Mouse (Mus musculus): ENCODE data around the gene Tgtp1. TPM values are rescaled to one million over a fixed set of nuclear protein-coding genes. Genes with fewer than 3 reads are reported as not detected.

The Tgtp1 gene
- polyA plus RNA-seq (2015; fragmentation: Nextera tagmentation; extraction: Ambion mirVana), result 0.85 and 1.6 TPM in 2 replicates

DNA sequence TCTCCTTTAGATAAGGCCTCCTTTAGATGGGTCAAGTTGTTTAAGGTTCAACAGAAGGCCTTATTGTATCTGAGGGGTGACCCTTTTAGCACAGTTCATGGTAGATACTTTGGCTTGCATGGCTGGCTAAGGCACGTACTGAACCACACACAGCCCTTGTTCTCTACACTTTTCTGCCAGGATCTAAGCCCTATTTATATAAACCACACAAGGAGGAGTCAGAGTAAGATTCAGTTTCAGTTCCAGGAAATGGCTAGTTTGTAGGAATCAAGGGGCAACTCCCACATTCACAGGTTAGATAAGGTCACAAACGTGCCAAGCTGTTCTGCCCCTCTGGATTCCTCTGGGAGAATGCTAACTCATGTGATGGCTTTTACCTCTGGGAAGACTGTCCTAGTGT lies at the start of gene Tgtp1:
TSS of gene Tgtp1 (minus strand) at position 155 of the 400 bp plus-strand sequence.

DNA sequence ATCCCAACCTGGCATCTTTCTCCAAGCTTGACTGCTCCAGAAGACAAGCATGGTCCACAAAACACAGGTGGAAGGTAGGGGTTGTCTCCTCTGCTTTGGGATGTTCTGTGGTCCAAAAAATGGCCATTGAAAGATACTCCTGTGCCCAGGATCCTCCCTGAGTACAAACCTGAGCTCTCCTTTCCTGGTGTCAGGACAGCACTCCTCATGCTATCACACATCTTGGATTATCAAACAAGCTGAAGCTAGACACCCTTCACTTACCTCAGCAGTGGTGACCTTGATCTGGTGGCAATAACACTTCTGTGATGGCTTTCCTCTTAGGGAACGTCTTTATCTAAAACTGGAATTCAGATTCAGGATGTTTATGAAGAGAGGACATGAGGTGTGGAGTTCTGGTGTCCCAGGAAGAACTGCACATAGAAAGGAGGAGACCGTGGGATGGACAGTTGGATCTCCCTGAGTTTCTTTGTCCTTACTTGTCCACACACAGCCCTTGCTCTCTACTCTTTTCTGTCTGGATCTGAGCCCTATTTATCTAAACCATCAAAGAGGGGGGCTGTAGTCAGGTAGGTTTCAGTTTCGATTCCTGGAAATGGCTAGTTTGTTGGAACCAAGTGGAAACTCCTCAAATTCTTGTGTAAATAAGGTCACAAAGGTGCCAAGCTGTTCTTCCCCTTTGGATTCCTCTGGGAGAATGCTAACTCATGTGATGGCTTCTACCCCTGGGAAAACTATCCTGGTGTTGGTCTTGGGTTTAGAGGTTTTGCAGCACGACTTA lies 2.0 kb downstream of the Tgtp1 start, which contains the start of gene Gm12185:
TSS of gene Gm12185 (minus strand) at position 487 of the 781 bp plus-strand sequence.

DNA sequence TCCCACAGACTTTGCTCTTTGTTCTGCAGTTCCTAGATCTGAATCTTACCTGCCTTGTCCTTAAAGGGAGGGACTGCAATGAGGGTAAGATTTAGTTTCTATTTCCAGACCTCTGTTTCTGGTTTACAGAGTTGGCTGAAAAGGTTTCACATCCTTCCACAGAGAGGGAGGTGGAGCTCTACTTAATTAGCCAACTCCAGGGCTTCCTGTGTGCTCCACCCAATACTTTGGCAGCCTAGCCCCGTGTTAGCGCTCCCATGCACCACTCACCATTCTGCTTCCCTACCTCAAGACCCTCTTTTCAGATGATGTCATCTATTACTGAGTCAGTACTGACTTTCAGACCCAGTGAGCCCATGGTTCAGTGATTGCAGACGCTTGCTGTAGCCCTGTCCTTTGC lies 14.7 kb downstream of the Tgtp1 start, which contains the start of gene 9930111J21Rik1:
TSS of gene 9930111J21Rik1 (minus strand) at position 148 of the 400 bp plus-strand sequence.

DNA sequence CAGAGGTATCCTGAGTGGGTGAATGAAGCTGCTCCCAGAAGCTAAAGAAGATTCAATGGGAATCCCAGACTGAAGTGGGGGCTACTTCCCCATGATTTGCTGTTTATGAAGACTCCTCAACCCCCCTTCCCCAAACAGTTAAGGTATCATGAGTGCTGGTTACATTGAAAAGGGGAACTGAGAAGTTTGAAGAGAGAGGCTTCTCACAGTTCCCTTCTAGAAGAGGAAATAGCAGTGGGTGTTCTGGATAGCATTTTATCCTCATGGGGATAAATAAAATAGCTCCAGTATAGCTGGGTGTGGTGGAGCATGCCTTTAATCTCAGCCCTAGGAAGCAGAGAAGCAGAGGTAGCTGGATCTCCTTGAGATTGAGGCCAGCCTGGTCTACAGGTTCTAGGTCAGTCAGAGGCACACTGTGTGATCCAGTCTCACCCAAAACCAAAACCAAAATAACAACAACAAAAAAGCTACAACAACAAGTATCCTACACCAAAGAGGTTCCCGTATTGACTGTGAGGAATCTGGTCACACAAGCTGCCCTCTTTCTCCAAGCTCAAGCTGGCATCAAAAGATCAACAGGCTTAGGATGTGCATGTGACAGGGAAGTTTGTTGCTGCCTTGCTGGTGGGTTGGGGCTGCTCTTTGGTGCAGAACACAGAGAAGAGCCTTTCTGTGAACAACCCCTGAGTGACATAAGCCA lies 15.6 kb downstream of the Tgtp1 start, which contains the start of gene Olfr56:
TSS of gene Olfr56 (plus strand) at position 650 of the 700 bp plus-strand sequence.

DNA sequence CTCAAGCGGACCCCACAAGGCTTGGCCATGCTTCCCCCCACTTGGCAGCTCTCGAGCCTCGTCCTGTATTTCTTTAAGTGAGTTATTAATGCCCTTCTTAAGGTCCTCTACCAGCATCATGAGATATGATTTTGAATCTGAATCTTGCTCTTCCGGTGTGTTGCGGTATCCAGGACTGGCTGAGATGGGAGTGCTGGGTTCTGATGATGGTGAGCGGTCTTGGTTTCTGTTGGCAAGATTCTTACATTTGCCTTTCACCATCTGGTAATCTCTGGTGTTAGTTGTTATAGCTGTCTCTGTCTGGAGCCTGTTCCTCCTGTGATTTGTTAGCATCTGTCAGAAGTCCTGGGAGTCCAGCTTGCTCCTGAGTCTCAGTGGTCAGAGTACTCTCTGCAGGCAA lies 47.9 kb downstream of the Tgtp1 start, which contains the start of gene Psme2b:
TSS of gene Psme2b (minus strand) at position 101 of the 400 bp plus-strand sequence.

Other genes starting within 250 kb of the Tgtp1 start
- 509 and 548 TPM in 2 replicates for gene Rack1, start 193.8 kb downstream of the Tgtp1 start, polyA plus RNA-seq (2015; fragmentation: Nextera tagmentation; extraction: Ambion mirVana)
- 2.9 and 3.3 TPM in 2 replicates for gene Trim41, start 176.8 kb downstream of the Tgtp1 start, polyA plus RNA-seq (2015; fragmentation: Nextera tagmentation; extraction: Ambion mirVana)
- gene Trim7, start 168.0 kb downstream of the Tgtp1 start, polyA plus RNA-seq (2015; fragmentation: Nextera tagmentation; extraction: Ambion mirVana), result 6.9 and 9.6 TPM in 2 replicates
- gene Gm12184, start 167.5 kb downstream of the Tgtp1 start, polyA plus RNA-seq (2015; fragmentation: Nextera tagmentation; extraction: Ambion mirVana), result 1.2 and 3.4 TPM in 2 replicates
- gene Irgm1, start 122.5 kb downstream of the Tgtp1 start, polyA plus RNA-seq (2015; fragmentation: Nextera tagmentation; extraction: Ambion mirVana), result 16.1 TPM in 2 replicates
- 0.33 and 0.41 TPM in 2 replicates for gene Gm5431, start 92.0 kb downstream of the Tgtp1 start, polyA plus RNA-seq (2015; fragmentation: Nextera tagmentation; extraction: Ambion mirVana)
- 4.9 and 5.6 TPM in 2 replicates for gene Psme2b, start 48.0 kb downstream of the Tgtp1 start, polyA plus RNA-seq (2015; fragmentation: Nextera tagmentation; extraction: Ambion mirVana)
- 0.12 TPM in 1 of 2 replicates, not detected in the other for gene Olfr56, start 15.3 kb downstream of the Tgtp1 start, polyA plus RNA-seq (2015; fragmentation: Nextera tagmentation; extraction: Ambion mirVana)
- 2.5 and 3.0 TPM in 2 replicates for gene 9930111J21Rik1, start 14.8 kb downstream of the Tgtp1 start, polyA plus RNA-seq (2015; fragmentation: Nextera tagmentation; extraction: Ambion mirVana)
- 0.02 TPM in 1 of 2 replicates, not detected in the other for gene Gm12185, start 1.9 kb downstream of the Tgtp1 start, polyA plus RNA-seq (2015; fragmentation: Nextera tagmentation; extraction: Ambion mirVana)
- gene 9930111J21Rik2, start 57.1 kb upstream of the Tgtp1 start, polyA plus RNA-seq (2015; fragmentation: Nextera tagmentation; extraction: Ambion mirVana), result 2.0 TPM in 2 replicates
- gene Tgtp2, start 70.0 kb upstream of the Tgtp1 start, polyA plus RNA-seq (2015; fragmentation: Nextera tagmentation; extraction: Ambion mirVana), result 0.48 and 0.78 TPM in 2 replicates
- gene Ifi47, start 82.4 kb upstream of the Tgtp1 start, polyA plus RNA-seq (2015; fragmentation: Nextera tagmentation; extraction: Ambion mirVana), result 2.9 TPM in 2 replicates
- gene Olfr1396, start 120.7 kb upstream of the Tgtp1 start, polyA plus RNA-seq (2015; fragmentation: Nextera tagmentation; extraction: Ambion mirVana), result not detected in 2 replicates
- gene Olfr1395, start 148.1 kb upstream of the Tgtp1 start, polyA plus RNA-seq (2015; fragmentation: Nextera tagmentation; extraction: Ambion mirVana), result not detected in 2 replicates
- gene Olfr1394, start 160.2 kb upstream of the Tgtp1 start, polyA plus RNA-seq (2015; fragmentation: Nextera tagmentation; extraction: Ambion mirVana), result not detected in 2 replicates
- 0.57 TPM in 2 replicates for gene Btnl9, start 193.0 kb upstream of the Tgtp1 start, polyA plus RNA-seq (2015; fragmentation: Nextera tagmentation; extraction: Ambion mirVana)
- gene Zfp62, start 209.1 kb upstream of the Tgtp1 start, polyA plus RNA-seq (2015; fragmentation: Nextera tagmentation; extraction: Ambion mirVana), result 15.2 and 16.7 TPM in 2 replicates